Mouse (Mus musculus) stomach, embryonic 15.5 days (tissue): Measurements from ENCODE around the gene Nipal3. TPM values are rescaled to one million over a fixed set of nuclear protein-coding genes. Genes with fewer than 3 reads are reported as not detected.

Source experiments
- ATAC-seq: fragments of 200-750 bp; cut with Nextera tagmentation; 2 replicates; pipeline ENCODE4 v1.8.0; 2017; ENCODE audit warnings: low read depth, moderate number of reproducible peaks, moderate TSS enrichment; ENCODE audit not compliant: insufficient read depth, low FRiP score
- H3K27ac ChIP-seq: fragments of 300-500 bp; sonication (generic); 2 replicates; pipeline ENCODE4 v1.5.1; 2015; ENCODE audit warnings: mild to moderate bottlenecking, inconsistent platforms
- H3K27me3 ChIP-seq: fragments of 300-500 bp; sonication (generic); replicated peaks from 2 replicates; pipeline ENCODE4 v1.6.1; 2015; ENCODE audit warnings: inconsistent platforms
- H3K36me3 ChIP-seq: fragments of 300-500 bp; sonication (generic); 2 replicates; pipeline ENCODE4 v1.6.1; 2015; ENCODE audit warnings: inconsistent platforms
- H3K4me1 ChIP-seq: fragments of 300-500 bp; sonication (generic); 2 replicates; pipeline ENCODE4 v1.6.1; 2015; ENCODE audit warnings: inconsistent platforms
- H3K4me2 ChIP-seq: fragments of 300-500 bp; sonication (generic); 2 replicates; pipeline ENCODE4 v1.6.1; 2015; ENCODE audit warnings: mild to moderate bottlenecking, inconsistent platforms
- H3K4me3 ChIP-seq: fragments of 300-500 bp; sonication (generic); replicated peaks from 2 replicates; pipeline ENCODE4 v1.5.1; 2015; ENCODE audit warnings: inconsistent platforms
- H3K9ac ChIP-seq: fragments of 300-500 bp; sonication (generic); 2 replicates; pipeline ENCODE4 v1.6.1; 2015; ENCODE audit warnings: inconsistent platforms
- H3K9me3 ChIP-seq: fragments of 300-500 bp; sonication (generic); 2 replicates; pipeline ENCODE4 v1.6.1; 2016; ENCODE audit warnings: inconsistent platforms
- WGBS: fragments of 180-500 bp; shearing (Covaris S2); methylation state at CpG from one replicate; pipeline ENCODE4 v1.1.7; 2015; 5-methylcytosine and 5-hydroxymethylcytosine counted together
- polyA plus RNA-seq: library from polyadenylated mRNA; unstranded; fragments of >200 nt; fragmentation: Nextera tagmentation; extraction: Ambion mirVana; gene quantifications from 2 replicates; pipeline ENCODE4 v1.2.1, GENCODE M21; 2015

Gene Nipal3
- polyA plus RNA-seq, 1 experiment from 2014 or later: 4.5 TPM

DNA sequence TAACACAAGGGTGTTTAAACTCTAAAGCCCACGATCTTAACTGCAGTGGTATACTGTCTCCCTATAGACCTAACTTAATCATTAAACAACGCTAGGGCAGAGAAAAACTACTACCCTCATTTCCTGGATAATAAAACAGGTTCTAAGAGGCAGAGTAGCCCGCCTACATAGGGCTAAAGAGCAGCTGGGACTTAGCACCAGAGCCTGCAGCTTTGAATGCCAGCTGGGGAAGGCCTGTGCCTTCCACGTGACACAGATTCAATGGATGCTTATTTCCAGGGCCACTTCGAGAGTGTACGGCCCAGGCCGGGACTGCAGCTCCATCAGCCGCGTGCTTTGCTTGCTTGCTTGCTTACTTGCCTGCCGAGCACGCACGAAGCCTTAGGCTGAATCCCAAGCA is 41.3 kb downstream of the Nipal3 start:
- 54% methylated on average over 12 of the region's 12 CpGs for WGBS
- H3K4me2 ChIP-seq: no peak overlapping the region
- H3K9ac ChIP-seq: no peak overlapping the region
- ATAC-seq: no peak
- H3K4me3 ChIP-seq: no peak overlapping the region
- no peaks in the 10 kb centered on the region for H3K9me3 ChIP-seq
- H3K27me3 ChIP-seq: no peaks in the 10 kb centered on the region
- peak overlapping the region; percentile 51; the same call in 1 of the 2 replicates for H3K27ac ChIP-seq
- peaks cover 11% of the 10 kb centered on the region for H3K4me1 ChIP-seq
- H3K36me3 ChIP-seq: no peaks in the 10 kb centered on the region; the same call in 1 of the 2 replicates

DNA sequence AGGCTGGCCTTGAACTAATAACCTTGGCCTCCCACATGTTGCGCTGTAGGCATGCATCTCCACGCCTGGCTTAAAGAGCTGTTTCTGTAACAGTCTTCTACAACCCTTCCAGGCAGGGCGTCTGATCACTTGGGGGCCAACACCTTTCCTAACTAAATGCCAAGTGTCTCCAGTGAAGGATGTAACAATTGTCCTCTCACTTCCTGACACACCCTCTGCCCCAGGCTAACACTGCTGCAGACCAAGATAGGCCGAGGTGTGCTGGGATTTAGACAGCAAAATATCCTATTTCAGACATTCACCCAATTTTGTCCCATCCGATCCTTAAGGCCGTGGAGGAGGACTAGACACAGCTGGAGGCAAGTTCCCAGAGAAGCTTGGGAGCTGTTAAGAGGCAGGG is 41.7 kb downstream of the Nipal3 start:
- Histone ChIP-seq H3K36me3 (no peaks in the 10 kb centered on the region; the same call in 1 of the 2 replicates), H3K9ac (no peak overlapping the region), H3K27me3 (no peaks in the 10 kb centered on the region), H3K9me3 (no peaks in the 10 kb centered on the region), H3K27ac (peak overlapping the region; percentile 51; the same call in 1 of the 2 replicates), H3K4me1 (peaks cover 11% of the 10 kb centered on the region), H3K4me2 (no peak overlapping the region), H3K4me3 (no peak overlapping the region)
- ATAC-seq: no peak; the same call in 1 of the 2 replicates
- 55% methylated on average over 6 of the region's 6 CpGs for WGBS

DNA sequence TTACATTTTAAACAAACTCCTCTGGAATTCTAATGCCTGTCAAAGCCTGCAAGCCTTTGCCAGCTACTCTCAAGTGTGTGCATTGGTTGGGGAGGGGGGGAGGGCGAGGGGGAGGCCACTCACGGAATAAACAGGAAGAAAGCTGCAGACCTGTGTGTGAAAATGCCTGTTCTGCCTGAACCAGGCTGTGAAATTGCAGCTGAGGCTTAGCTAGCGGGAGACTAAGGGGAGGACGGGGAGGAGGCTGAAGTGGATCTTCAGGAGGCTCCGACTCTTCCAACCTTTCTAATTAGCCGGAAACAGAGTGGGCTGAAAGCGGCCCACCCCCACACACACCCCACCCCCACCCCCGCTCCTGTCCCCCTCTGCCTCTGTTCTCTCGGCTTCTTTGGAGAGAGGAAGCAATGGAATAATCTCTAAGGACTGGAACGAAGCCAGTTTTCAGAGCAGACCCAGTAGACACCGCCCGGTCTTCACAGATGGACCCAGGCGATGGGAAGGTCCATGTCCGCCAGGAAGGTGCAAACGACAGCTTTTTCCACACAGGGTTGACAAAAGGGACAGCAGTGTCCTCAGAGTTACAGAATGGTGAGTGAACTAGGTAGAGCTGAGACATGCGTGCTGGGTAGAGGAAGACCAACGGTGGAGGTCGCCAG is 43.4 kb downstream of the Nipal3 start:
- Histone ChIP-seq H3K9ac (no peak overlapping the region), H3K36me3 (no peaks in the 10 kb centered on the region; the same call in 1 of the 2 replicates), H3K4me1 (peaks cover 11% of the 10 kb centered on the region), H3K27ac (peak overlapping the region; percentile 44), H3K27me3 (no peaks in the 10 kb centered on the region), H3K4me2 (peak overlapping the region; percentile 39), H3K9me3 (no peaks in the 10 kb centered on the region), H3K4me3 (no peak overlapping the region)
- peak; percentile 45; the same call in 1 of the 2 replicates for ATAC-seq
- 32% methylated on average over 18 of the region's 18 CpGs for WGBS

DNA sequence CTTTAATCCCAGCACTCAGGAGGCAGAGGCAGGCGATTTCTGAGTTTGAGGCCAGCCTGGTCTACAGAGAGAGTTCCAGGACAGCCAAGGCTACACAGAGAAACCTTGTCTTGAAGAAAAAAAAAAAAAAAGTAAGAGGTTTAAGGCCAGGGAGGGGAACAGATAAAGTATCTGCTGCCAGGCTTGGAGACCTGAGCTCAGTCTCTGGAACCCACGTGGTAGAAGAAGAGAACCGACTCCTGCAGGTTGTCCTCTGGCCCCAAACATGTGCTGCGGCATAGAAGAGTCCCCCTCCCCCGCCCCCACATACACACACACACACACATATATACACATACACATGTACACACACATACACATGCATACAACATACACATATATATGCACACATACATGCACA is 52.4 kb downstream of the Nipal3 start:
- ATAC-seq: no peak

DNA sequence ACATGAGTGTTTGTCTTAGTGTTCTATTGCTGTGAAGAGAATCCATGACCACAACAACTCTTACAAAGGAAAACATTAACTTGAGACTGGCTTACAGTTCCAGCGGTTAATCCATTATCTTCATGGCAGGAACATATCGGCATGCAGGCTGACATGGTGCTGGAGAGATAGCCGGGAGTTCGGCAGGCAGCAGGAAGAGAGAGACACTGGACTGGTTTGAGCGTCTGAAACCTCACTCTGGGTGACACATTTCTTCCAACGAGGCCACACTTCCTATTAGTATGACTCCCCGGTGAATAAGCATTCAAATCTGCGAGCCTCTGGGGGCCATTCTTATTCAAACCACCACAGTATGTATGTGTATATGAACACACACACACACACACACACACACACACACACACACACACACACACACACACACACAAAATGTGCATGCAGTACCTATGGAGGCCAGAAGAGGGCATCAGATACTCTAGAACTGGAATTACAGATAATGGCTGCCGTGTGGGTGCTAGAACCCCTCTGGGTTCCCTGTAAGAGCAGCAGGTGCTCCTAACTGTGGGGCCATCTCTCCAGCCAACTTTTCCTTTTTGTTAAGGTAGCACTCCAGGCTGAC is 54.8 kb downstream of the Nipal3 start:
- H3K4me3 ChIP-seq: no peak overlapping the region
- H3K36me3 ChIP-seq: no peaks in the 10 kb centered on the region
- ATAC-seq: no peak; the same call in 1 of the 2 replicates
- no peaks in the 10 kb centered on the region for H3K9me3 ChIP-seq
- no peak overlapping the region for H3K9ac ChIP-seq
- WGBS: 44% methylated on average over 9 of the region's 9 CpGs
- peak overlapping the region; percentile 75; the same call in 1 of the 2 replicates for H3K27ac ChIP-seq
- H3K27me3 ChIP-seq: no peaks in the 10 kb centered on the region
- 0 out of 2 replicates have a peak, but pooled peaks cover 2% of the 10 kb centered on the region for H3K4me1 ChIP-seq
- H3K4me2 ChIP-seq: no peak overlapping the region

More for the DNA sequence above, 52.4 kb downstream of the Nipal3 start:
- Histone ChIP-seq H3K4me2 (no peak overlapping the region), H3K9me3 (no peaks in the 10 kb centered on the region), H3K9ac (no peak overlapping the region), H3K27ac (no peak overlapping the region), H3K4me1 (0 out of 2 replicates have a peak, but pooled peaks cover 2% of the 10 kb centered on the region), H3K4me3 (no peak overlapping the region), H3K27me3 (no peaks in the 10 kb centered on the region), H3K36me3 (no peaks in the 10 kb centered on the region)
- 74% methylated on average over 5 of the region's 5 CpGs for whole genome bisulfite sequencing

DNA sequence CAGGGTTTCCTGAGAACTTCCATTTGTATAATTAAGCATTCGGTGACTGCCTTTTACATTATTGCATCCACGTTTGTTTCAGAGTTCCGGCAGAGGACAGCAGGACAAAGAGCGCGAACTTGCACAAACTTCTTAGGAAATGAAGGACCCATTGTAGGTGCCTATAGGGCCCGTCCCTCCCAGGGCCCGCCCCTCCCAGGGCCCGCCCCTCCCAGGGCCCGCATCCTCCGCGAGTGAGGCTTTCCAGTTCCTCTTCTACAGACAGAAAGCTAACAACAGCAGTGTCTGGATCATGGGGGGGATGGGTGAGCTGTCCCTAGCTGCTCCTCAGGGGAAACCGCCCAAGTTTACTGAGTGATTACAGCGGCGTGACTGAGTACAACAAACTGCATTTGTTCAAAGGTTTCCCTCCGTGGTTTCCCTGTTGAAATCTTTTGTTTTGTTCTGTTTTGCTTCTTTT is 55.6 kb downstream of the Nipal3 start:
- Histone ChIP-seq H3K9me3 (no peaks in the 10 kb centered on the region), H3K27me3 (no peaks in the 10 kb centered on the region), H3K4me1 (peaks cover 2% of the 10 kb centered on the region; the same call in 1 of the 2 replicates), H3K36me3 (no peaks in the 10 kb centered on the region), H3K27ac (peak overlapping the region; percentile 75; the same call in 1 of the 2 replicates), H3K4me2 (peak overlapping the region; percentile 40), H3K9ac (no peak overlapping the region), H3K4me3 (no peak overlapping the region; the same call in 1 of the 2 replicates)
- peak; percentile 93 for ATAC-seq
- 3% methylated on average over 15 of the region's 15 CpGs for WGBS

DNA sequence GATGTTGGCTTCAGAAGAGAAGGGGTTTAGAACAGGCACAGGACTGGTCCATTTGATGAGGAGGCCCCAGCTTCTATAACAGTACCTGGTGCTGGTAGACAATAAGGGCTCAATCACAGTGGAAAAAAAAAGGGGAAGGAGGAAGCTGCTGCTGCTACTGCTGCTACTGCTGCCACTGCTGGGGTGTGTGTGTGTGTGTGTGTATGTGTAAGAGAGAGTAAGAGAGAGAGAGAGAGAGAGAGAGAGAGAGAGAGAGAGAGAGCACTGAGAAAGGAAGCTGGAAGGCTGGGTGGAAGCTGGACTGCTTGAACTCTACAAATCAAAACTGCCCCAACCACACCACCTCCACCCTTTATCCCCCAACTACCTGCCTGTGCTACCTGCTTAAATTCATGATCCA is 56.9 kb downstream of the Nipal3 start:
- no peak for ATAC-seq
- Histone ChIP-seq H3K4me3 (no peak overlapping the region), H3K9ac (no peak overlapping the region), H3K27ac (peak overlapping the region; percentile 33; the same call in 1 of the 2 replicates), H3K4me2 (no peak overlapping the region), H3K9me3 (no peaks in the 10 kb centered on the region), H3K27me3 (no peaks in the 10 kb centered on the region), H3K4me1 (peaks cover 6% of the 10 kb centered on the region; the same call in 1 of the 2 replicates), H3K36me3 (no peaks in the 10 kb centered on the region)

DNA sequence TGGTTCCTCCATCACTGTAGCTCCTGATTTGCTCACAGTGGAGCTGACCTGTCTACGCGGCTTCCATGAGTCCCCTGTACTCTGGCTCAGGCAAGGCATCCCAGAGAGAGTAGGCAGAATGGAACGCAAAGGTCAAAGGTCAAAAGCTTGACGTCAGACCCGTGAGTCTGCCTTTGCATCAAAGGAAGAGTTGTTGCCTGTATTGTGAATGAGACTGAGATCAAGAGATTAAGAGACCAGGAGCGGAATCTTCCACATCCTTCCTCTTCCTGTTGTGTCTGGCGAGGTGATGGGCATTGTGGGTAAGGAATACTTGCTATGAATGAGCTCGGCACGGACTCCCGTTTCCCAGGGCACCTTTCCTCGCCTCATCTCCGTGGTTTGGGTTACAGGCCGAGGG is 58.5 kb downstream of the Nipal3 start:
- Histone ChIP-seq H3K9ac (no peak overlapping the region), H3K36me3 (no peaks in the 10 kb centered on the region), H3K4me2 (no peak overlapping the region), H3K27ac (no peak overlapping the region), H3K4me1 (peaks cover 12% of the 10 kb centered on the region), H3K9me3 (no peaks in the 10 kb centered on the region), H3K4me3 (no peak overlapping the region), H3K27me3 (no peaks in the 10 kb centered on the region)
- ATAC-seq: no peak
- WGBS: 56% methylated on average over 13 of the region's 13 CpGs

DNA sequence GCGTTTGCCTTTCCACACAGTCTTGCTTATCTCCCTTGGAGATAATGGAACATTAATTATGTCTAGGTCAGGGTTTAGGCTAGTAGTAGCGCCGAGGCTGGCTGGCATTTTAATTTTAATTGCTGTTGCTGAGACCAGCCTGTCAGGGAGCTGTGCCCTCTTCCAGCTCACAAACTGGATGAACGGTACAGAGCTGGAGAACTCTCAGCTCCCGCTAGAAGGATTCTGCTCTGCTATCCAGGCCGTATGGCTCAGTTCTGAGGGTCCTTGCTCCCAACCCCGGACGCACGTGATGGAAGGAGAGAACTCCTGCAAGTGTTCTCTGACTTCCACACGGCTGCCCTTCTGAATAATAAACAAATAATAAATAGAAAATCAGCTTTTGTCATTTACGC is 60.4 kb downstream of the Nipal3 start:
- Histone ChIP-seq H3K36me3 (no peaks in the 10 kb centered on the region), H3K4me3 (peak overlapping the region; percentile 81), H3K9me3 (no peaks in the 10 kb centered on the region), H3K4me1 (peaks cover 10% of the 10 kb centered on the region), H3K9ac (peak overlapping the region; percentile 56; the same call in 1 of the 2 replicates), H3K27ac (peak overlapping the region; percentile 82), H3K27me3 (no peaks in the 10 kb centered on the region), H3K4me2 (peak overlapping the region; percentile 97)
- 19% methylated on average over 11 of the region's 11 CpGs for WGBS
- no peak for ATAC-seq

DNA sequence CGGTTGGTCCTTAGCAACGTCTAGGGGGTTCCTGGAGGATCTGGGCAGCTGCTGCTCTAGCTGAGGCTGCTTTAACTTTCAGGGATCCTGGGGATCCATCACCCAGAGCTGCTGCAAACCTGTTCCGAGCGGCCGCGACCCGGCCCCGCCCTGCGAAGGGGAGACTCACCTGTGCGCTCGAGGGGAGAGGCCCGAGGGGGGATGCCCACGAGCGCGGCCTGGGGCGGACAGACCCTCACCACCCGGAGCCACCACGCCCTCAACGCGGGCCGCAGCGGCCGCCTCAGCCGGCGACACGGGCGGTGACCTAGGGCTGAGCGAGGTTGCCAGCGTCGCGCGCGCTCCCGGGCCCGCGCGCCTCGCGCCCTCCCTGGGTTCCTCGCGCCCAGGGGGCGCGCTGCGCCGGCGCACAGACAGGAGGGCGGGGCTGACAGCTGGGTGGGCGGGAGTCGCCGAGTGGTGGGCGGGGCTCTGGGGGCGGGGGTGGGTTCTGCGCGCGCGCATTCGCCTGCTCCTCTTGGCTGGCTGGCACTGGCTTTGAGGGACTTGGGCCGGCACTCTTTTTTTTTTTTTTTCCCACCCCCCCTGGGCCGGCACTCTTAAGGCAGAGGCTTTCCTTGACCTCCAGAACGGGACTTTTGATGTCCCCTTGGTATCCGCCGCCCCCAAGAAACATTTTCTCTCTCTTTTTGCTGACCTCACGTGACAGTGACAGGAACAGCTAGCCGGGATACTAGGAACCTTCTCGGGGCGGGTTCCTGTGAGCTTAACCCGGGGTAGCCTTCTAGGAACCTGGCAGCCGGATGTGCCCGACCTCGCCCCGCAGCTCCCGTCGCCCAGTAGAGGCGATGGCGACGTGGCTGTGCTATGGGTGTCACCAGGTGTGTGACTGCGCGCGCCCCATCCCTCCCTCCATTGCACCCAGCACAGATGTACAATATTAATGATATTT is 61.1 kb downstream of the Nipal3 start, which contains the start of gene Rcan3:
Gene Rcan3 (minus strand): TSS at position 411 of the 952 bp plus-strand sequence.
- H3K9me3 ChIP-seq: no peaks in the 10 kb centered on the region
- peak within 1 kb of the TSS; percentile 82 for H3K27ac ChIP-seq
- H3K4me3 ChIP-seq: peak within 1 kb of the TSS; percentile 81
- no peaks in the 10 kb centered on the region for H3K27me3 ChIP-seq
- H3K9ac ChIP-seq: peak within 1 kb of the TSS; percentile 61
- peak within 1 kb of the TSS; percentile 97 for H3K4me2 ChIP-seq
- peak; percentile 85 for ATAC-seq
- peaks cover 10% of the 10 kb centered on the region for H3K4me1 ChIP-seq
- 0% methylated on average over 76 of the region's 79 CpGs for WGBS
- no peaks in the 10 kb centered on the region for H3K36me3 ChIP-seq

DNA sequence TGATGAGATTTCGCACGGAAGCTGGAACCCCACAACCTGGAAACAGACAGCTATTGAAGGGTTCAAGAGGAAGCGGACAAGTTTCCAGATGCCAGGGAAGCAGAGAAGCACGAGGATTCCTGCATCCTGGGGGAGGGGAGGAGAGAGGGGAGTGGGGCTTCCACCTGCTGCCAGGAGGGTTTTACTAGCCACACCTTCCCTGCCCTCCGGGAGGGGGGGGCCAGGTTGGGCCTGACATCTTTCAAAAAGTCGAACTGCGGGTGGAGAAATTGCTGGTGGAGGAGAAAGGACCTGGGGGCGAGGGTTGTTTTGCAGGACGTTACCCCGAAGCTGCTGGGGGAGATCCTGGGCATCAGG is 61.8 kb downstream of the Nipal3 start:
- Histone ChIP-seq H3K4me2 (peak overlapping the region; percentile 97), H3K9ac (peak overlapping the region; percentile 61), H3K4me1 (peaks cover 10% of the 10 kb centered on the region), H3K27me3 (no peaks in the 10 kb centered on the region), H3K9me3 (no peaks in the 10 kb centered on the region), H3K27ac (peak overlapping the region; percentile 82; the same call in 1 of the 2 replicates), H3K36me3 (no peaks in the 10 kb centered on the region), H3K4me3 (peak overlapping the region; percentile 81)
- WGBS: 11% methylated on average over 10 of the region's 10 CpGs
- ATAC-seq: no peak
